Mouse (Mus musculus) C2C12 (cell line): ENCODE data around the gene Fiz1. TPM values are rescaled to one million over a fixed set of nuclear protein-coding genes. Genes with fewer than 3 reads are reported as not detected.
"Not testable (repeated sequence)": the region's sequence is repeated elsewhere in the genome, so short reads cannot be mapped to it uniquely, and the experiment has no call there.

Experiments
- H3K27me3 ChIP-seq: one replicate; pipeline ENCODE4 v1.6.1; 2011; ENCODE audit not compliant: control insufficient read depth, insufficient read depth, insufficient read length
- H3K36me3 ChIP-seq: one replicate; pipeline ENCODE4 v1.6.1; 2011; ENCODE audit not compliant: control insufficient read depth, insufficient read depth
- H3K4me3 ChIP-seq: one replicate; pipeline ENCODE4 v1.5.1; 2011; ENCODE audit warnings: mild to moderate bottlenecking, control low read depth; ENCODE audit not compliant: poor library complexity, insufficient read depth, severe bottlenecking
- H3K79me2 ChIP-seq: one replicate; pipeline ENCODE4 v1.6.1; 2011; ENCODE audit not compliant: control insufficient read depth, insufficient read depth
- H3K79me3 ChIP-seq: one replicate; pipeline ENCODE4 v1.6.1; 2011; ENCODE audit warnings: low read depth, control low read depth
- H3ac ChIP-seq: one replicate; pipeline ENCODE3; 2011; ENCODE audit warnings: low read depth; ENCODE audit not compliant: control insufficient read depth, insufficient read length
- CEBPB ChIP-seq: IDR thresholded peaks from one replicate; pipeline ENCODE4 v1.6.1; 2011; ENCODE audit warnings: low read depth, mild to moderate bottlenecking, control low read depth, moderate library complexity
- CTCF ChIP-seq: IDR thresholded peaks from one replicate; pipeline ENCODE4 v1.5.1; 2011; ENCODE audit not compliant: control insufficient read depth, insufficient read depth, insufficient read length
- FOSL1 ChIP-seq: IDR thresholded peaks from one replicate; pipeline ENCODE4 v1.8.0; 2011; ENCODE audit warnings: mild to moderate bottlenecking, low read length; ENCODE audit not compliant: poor library complexity, insufficient read depth, severe bottlenecking
- MAX ChIP-seq: IDR thresholded peaks from one replicate; pipeline ENCODE4 v1.6.1; 2011; ENCODE audit warnings: mild to moderate bottlenecking, control low read depth
- MYOD1 ChIP-seq: IDR thresholded peaks from one replicate; pipeline ENCODE4 v1.6.1; 2011; ENCODE audit warnings: low read depth; ENCODE audit not compliant: control insufficient read depth, insufficient read length
- MYOG ChIP-seq: IDR thresholded peaks from one replicate; pipeline ENCODE4 v1.6.1; 2011; ENCODE audit not compliant: control insufficient read depth, insufficient read length; ENCODE audit errors: extremely low read depth
- USF1 ChIP-seq: IDR thresholded peaks from one replicate; pipeline ENCODE4 v1.6.1; 2011; ENCODE audit warnings: low read depth, mild to moderate bottlenecking, control low read depth, moderate library complexity
- polyA plus RNA-seq: library from polyadenylated mRNA; unstranded; fragments of >200 nt; fragmentation: generic; extraction: Trizol; gene quantifications from one replicate; pipeline ENCODE4 v1.2.1, GENCODE M21; 2012; ENCODE audit warnings: missing spikeins

Gene Fiz1
- polyA plus RNA-seq, 1 experiment, result 30.6 TPM

DNA sequence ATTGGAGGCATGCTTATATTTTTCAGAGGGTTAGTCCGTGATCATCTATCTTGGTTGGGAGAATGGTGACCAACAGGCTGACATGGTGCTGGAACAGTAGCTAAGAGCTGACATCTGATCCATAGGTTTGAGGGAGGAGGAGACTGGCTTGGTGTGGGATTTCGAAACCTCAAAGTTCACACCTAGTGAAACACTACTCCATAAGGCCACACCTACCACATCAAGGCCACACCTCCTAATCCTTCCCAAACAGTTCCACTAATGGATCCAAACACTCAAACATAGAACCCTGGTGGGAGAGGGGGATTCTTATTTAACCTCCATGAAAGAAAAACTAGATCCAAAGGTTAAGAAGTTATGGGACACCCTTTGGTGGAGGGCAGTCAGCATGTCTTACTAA is 2.4 kb upstream of the Fiz1 start:
- TF ChIP-seq USF1 (no peak), MYOD1 (no peak), MAX (no peak), MYOG (no peak), CEBPB (no peak), CTCF (no peak), FOSL1 (no peak)
- Histone ChIP-seq H3K79me3 (peaks cover 18% of the 10 kb centered on the region), H3K27me3 (no peaks in the 10 kb centered on the region), H3ac (no peak overlapping the region), H3K36me3 (peaks cover 20% of the 10 kb centered on the region), H3K4me3 (no peak overlapping the region), H3K79me2 (peaks cover 33% of the 10 kb centered on the region)

DNA sequence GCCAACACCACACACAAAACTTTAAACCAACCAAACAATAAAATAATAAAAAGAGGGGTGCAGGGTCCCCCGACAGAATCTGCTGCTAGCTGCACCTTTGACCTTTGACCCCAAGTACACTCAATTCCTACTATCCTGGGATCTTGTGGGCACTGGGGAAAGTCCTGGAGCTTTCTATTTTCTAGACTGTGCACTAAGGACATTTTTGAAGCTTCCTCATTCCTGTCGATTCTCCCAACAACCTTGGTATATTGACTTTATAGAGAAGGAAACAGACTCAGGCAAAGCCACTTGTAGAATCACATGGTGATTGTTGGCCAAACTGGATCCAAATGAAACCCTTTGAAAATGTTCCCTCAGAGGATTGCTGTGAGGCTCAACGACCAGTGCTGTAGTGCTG is 1.6 kb upstream of the Fiz1 start:
- Histone ChIP-seq H3K79me3 (peaks cover 10% of the 10 kb centered on the region), H3K36me3 (peaks cover 24% of the 10 kb centered on the region), H3K79me2 (peaks cover 24% of the 10 kb centered on the region), H3ac (peak overlapping the region; percentile 35), H3K27me3 (no peaks in the 10 kb centered on the region), H3K4me3 (peak overlapping the region; percentile 68)
- TF ChIP-seq CTCF (no peak), USF1 (no peak), FOSL1 (no peak), CEBPB (no peak), MYOD1 (no peak), MAX (no peak), MYOG (no peak)

DNA sequence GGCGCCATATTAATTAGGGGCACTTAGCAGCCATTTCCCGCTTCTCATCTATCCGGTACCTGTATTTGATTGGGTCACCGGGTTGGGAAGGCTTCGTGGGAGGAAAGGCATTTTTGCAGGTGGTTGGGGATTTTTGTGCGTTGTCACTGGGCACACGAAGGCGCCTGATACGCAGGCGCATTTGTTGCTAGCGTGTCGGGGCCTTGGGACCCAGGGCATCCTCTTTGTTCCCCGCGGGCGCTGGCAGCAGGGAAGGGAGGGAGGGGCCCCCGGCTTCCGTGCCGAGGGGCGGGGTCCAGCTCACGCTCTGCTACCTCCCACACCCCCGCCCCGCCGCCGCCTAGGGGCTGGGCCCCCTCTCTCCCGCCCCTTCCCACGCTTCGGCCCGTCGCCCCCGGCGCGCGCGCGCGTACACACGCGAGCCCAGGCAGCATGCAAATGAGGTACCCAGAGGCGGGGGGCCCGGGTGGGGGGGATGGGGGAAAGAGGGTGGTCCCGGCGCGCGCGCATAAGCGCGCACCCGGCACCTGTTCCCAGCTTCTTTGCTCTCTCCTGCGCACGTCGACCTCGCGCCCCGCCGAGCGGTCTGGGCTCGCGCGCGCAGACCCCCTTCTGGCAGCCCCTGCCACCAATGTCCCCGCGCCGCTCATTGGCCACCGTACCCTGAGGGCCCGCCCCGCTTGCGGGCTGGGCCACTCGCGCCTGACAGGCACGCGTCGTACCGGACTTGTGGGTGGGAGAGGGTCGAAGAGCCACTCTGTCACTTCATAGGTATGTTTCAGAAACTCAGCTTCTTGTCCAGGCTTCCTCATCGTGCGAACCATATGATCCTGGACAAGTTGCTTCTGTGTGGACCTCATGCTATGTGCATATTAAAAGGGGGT is 863 bp upstream of the Fiz1 start, which contains the start of gene Gm44973:
Gm44973 (plus strand) TSS at position 379 of the 884 bp plus-strand sequence.
- Histone ChIP-seq H3K27me3 (no peaks in the 10 kb centered on the region), H3K79me3 (peaks cover 6% of the 10 kb centered on the region), H3K36me3 (peaks cover 29% of the 10 kb centered on the region), H3K79me2 (peaks cover 18% of the 10 kb centered on the region), H3K4me3 (peak within 1 kb of the TSS; percentile 68), H3ac (peak within 1 kb of the TSS; percentile 98)
- TF ChIP-seq MYOD1 (no peak), MAX (peak; percentile 28), CTCF (no peak), CEBPB (no peak), FOSL1 (no peak)

DNA sequence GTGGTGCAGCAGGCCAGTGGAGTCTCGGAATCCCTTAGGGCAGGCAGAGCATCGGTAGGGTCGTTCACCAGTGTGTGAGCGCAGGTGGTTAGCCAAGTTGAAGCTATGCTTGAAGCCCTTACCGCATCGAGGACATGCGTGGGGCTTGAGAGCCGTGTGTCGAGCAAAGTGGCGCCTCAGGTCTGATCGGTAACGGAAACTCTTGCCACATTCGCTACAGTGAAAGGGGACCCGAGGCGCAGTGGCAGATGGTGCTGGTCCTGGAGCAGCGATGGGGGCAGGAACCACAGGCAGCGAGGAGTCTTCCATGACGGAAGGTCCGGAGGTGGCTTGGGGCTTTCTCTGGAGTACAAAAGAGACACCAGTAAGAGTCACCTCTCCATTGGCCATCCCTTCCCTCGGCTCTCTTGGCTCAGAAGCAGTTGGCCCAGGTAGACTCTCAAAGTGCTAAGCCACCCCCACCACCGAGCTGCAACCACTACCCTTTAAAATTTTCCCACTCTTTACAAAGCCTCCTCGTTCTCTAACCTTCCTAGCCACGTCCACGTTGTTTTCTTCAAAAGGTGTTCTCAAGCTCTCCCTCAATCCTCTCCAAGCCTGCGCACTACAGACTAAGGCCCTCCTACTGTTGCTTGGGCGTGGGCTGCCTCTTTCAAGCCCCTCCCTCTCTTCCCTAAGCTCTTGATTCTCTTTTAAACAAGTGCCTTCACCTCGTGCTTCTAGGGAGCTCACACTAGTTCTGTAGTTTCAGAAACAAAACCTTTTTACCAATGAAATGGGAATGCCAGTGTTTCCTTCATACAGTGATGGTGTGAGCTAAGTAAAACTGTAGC is 1.6 kb downstream of the Fiz1 start:
- Histone ChIP-seq H3K27me3 (no peaks in the 10 kb centered on the region), H3K4me3 (no peak overlapping the region), H3K79me2 (peaks cover 11% of the 10 kb centered on the region), H3K36me3 (peaks cover 43% of the 10 kb centered on the region), H3K79me3 (peaks cover 4% of the 10 kb centered on the region), H3ac (no peak overlapping the region)
- TF ChIP-seq USF1, result no peak
- no peak for TF ChIP-seq FOSL1
- no peak for TF ChIP-seq CEBPB
- TF ChIP-seq MYOG, result no peak
- TF ChIP-seq MAX, result no peak
- no peak for TF ChIP-seq CTCF
- no peak for TF ChIP-seq MYOD1

DNA sequence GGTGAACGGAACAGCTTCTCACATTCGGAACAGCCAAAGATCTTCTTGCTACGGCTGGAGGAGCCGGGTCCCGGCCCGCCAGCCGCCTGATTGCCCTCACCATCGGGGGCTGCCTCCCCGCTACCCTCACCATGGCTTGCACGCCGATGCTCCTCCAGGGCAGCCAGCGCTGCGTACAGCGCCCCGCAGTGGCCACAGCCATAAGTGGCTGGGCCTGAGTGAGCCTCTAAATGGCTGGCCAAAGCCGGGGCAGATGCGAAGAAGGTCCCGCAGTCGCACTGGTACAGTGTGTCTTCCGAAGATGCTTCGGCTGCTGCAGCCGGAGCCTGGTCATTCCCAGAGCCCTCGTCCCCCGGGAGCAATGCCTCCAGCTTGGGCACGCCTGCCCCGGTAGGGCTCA is 6.3 kb downstream of the Fiz1 start:
- Histone ChIP-seq H3K36me3 (peaks cover 45% of the 10 kb centered on the region), H3K27me3 (no peaks in the 10 kb centered on the region), H3K79me3 (no peaks in the 10 kb centered on the region), H3K4me3 (no peak overlapping the region), H3ac (no peak overlapping the region), H3K79me2 (peaks cover 7% of the 10 kb centered on the region)
- no peak for TF ChIP-seq MYOG
- TF ChIP-seq CEBPB, result no peak
- no peak for TF ChIP-seq USF1
- TF ChIP-seq CTCF, result no peak
- no peak for TF ChIP-seq MYOD1
- TF ChIP-seq MAX, result no peak
- no peak for TF ChIP-seq FOSL1

DNA sequence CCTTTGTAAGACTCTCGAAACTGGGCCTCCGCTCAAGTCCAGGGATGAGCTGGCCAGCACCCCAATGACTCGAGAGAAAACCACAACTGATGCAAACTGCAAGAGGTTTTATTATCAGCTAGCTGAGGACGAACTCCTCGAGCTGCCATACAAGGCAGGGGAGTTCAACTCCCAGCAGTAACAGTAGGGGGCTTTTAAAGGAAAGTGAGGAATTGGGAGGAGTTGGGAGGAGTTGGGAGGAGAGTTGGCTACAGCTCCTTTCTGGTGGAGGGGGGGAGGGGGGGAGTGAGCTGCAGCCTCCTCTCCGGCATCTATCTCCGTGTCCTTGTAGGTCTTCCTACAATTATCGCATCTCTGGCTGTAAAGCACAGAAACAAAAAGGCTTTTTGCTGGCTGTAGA is 11.6 kb downstream of the Fiz1 start:
- not testable (repeated sequence) for H3K79me3 ChIP-seq, H3K4me3 ChIP-seq, H3K79me2 ChIP-seq, H3K36me3 ChIP-seq, H3K27me3 ChIP-seq, H3ac ChIP-seq
